ENCODE assay signal across 14 mouse cellular contexts in the genomic region with DNA sequence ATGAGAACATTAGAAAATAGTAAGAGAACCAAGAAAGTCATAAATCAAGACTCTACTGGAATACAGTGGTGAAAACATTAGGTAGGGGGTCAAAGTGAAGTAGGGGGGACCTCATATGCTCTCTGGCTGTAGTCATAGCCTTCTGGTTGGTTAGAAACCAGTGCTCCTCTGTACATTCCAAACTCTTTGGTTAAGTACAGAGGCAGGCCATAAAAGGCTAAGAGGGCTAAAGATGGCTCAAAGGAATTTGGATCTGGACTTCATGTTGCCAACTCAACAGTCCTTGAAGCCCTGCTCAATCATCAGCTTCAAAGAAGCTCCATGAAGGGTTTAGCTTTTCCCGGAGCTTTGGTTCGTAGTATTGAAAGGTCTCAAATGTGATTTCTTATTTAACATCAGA. TPM values are rescaled to one million over a fixed set of nuclear protein-coding genes. Genes with fewer than 3 reads are reported as not detected.
"Had no signal": no experiment of that assay in that cellular context is flagged by ENCODE, and none has a peak within 500 bp of the region (broad histone marks: within the 10 kb centered on the region; RNA-seq: fewer than 3 reads in every experiment).

No protein-coding gene starts in this region.

RNA-seq across cellular contexts. Expression of a gene that starts 13.5 kb away (rescaled TPM):
- polyA plus RNA-seq: lung, embryonic 14.5 days; lung, embryonic 16.5 days; midbrain, embryonic 12.5 days; midbrain, embryonic 14.5 days; midbrain, embryonic 16.5 days; neural tube, embryonic 11.5 days; neural tube, embryonic 15.5 days; small intestine, adult 2 months; stomach, embryonic 14.5 days; thymus, postnatal 0 days had no signal

RNA-seq across cellular contexts. Expression of a gene that starts 39.4 kb away (rescaled TPM):
- polyA plus RNA-seq: myocyte had no signal

RNA-seq across cellular contexts. Expression of a gene that starts 40.7 kb away (rescaled TPM):
- polyA plus RNA-seq: lung, embryonic 14.5 days; lung, embryonic 16.5 days; midbrain, embryonic 10.5 days; midbrain, embryonic 12.5 days; midbrain, embryonic 14.5 days; midbrain, embryonic 16.5 days; myocyte; neural tube, embryonic 11.5 days; neural tube, embryonic 13.5 days; neural tube, embryonic 15.5 days; small intestine, adult 2 months; stomach, embryonic 14.5 days; stomach, embryonic 16.5 days; thymus, postnatal 0 days had no signal

RNA-seq across cellular contexts. Expression of a gene that starts 43.4 kb away (rescaled TPM):
- polyA plus RNA-seq: lung, embryonic 14.5 days; lung, embryonic 16.5 days; midbrain, embryonic 12.5 days; midbrain, embryonic 14.5 days; midbrain, embryonic 16.5 days; myocyte; neural tube, embryonic 11.5 days; neural tube, embryonic 13.5 days; neural tube, embryonic 15.5 days; stomach, embryonic 14.5 days; stomach, embryonic 16.5 days had no signal
